Mouse (Mus musculus) cerebellum, adult 11 months (tissue): Measurements from ENCODE around the gene Tm7sf3.

Experiments used
- DNase-seq: peaks from one replicate; pipeline ENCODE4 v3.0.0; 2022

The Tm7sf3 gene

DNA sequence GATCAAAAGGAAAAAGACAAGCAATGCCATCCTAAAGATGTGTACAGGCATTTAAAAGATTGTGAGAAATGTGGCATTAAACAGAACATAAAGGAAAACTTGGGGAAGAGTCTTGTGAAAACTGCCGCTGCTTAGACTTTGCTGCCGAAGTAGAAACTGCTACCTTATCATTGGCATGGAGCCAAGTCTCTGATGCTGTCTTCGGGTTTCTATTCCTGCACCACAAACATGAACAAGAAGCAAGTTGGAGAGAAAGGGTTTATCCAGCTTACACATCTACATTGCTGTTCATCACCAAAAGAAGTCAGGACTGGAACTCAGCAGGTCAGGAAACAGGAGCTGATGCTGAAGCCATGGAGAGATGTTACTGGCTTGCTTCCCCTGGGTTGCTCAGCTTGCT, 10.6 kb upstream of the Tm7sf3 start:
- DNase-seq: no peak

DNA sequence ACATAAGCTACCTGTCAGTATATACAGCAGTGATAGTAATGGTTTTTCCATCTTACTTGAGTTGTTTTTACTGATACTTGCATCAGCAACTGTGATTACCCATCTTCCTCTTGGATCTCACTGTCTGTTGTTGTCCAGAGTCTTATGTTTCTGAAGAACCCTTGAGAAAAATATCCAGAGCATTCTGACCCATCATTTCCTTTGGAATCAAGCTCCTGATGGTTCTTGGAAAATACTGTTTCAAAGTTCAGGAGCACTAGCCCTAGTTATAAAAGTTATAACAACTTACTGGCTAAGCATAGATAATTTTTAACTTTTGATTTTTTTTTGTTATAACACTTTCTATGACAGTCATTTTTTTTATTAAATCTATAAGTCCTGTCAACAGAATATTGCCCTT, 8.8 kb upstream of the Tm7sf3 start:
- DNase-seq: no peak

DNA sequence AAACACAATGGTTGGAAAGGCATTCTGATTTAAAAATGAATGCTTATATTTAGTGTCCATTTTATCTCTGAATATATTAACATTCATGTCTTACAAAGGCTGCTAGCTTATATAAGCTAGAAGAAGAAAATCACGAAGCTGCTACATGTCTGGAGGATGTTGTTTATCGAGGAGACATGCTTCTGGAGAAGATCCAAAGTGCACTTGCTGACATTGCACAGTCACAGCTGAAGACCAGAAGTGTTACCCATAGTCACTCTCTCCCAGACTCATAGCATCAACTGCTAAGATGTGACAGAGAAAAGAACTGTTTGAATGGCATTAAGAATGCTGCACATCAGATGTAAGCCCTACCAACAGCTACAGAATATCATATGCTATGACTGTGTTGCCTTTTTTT, 7.4 kb upstream of the Tm7sf3 start:
- no peak for DNase-seq

DNA sequence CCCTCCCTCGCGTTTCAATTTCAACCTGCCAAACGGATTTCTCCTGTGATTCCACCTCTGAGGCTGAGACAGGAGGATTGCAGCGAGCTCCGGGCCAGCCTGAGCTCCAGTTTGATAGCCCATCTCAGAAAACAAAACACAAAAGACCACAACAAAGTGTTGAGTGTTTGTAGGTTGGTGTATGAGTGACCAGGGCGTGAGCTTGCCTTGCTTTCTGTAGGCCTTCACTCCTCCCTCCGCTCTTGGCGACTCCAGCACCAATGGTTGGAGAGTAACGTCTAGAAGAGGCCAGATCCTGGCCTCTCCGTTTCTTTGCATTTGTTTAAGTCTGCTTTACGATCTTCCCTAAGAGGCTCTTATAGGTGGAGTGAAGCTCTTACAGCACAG, 553 bp upstream of the Tm7sf3 start:
- DNase-seq: no peak

DNA sequence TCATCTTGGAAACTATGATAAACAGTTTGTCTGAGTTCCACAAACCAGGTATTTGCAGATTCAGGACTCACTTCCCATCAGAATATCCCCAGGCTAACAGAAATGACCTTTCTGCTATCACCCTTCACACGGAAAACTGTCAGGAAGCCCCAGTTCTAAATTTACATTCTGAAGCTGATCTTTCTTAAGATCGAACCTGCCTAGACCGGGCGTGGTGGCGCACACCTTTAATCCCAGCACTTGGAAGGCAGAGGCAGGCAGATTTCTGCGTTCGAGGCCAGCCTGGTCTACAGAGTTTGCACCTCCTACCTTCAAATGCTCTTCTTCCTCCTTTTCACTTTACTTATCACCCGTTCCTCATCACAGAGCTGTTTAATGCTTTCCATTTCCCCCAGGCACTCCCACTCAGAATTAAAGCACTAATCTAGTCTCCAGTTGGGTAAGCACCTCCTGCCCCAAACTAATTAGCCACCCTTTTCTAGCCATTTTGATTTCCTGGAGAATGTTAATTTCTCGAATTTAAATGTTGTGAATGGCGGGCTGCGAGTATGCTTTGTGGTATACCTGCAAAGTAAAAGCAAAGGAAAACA, 908 bp downstream of the Tm7sf3 start:
- DNase-seq: no peak

DNA sequence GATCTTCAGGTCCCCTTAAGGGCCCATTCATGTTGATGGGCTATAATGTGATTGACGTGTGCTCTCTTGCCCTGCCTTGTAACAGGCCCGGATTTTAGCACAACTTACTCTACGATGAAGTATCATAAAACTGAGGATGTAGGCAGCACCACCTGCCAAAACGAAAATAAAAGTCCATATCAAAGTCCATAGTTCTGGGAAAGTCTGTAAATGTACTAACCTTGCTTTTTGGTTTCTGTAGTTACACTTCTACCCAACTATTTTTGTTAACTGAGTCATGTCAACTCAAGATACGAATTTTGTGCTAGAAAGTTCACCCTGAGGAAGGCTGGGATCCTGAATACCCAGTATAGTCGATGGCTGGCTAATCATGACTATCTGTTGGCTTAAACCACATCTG, 1.6 kb downstream of the Tm7sf3 start:
- no peak for DNase-seq

DNA sequence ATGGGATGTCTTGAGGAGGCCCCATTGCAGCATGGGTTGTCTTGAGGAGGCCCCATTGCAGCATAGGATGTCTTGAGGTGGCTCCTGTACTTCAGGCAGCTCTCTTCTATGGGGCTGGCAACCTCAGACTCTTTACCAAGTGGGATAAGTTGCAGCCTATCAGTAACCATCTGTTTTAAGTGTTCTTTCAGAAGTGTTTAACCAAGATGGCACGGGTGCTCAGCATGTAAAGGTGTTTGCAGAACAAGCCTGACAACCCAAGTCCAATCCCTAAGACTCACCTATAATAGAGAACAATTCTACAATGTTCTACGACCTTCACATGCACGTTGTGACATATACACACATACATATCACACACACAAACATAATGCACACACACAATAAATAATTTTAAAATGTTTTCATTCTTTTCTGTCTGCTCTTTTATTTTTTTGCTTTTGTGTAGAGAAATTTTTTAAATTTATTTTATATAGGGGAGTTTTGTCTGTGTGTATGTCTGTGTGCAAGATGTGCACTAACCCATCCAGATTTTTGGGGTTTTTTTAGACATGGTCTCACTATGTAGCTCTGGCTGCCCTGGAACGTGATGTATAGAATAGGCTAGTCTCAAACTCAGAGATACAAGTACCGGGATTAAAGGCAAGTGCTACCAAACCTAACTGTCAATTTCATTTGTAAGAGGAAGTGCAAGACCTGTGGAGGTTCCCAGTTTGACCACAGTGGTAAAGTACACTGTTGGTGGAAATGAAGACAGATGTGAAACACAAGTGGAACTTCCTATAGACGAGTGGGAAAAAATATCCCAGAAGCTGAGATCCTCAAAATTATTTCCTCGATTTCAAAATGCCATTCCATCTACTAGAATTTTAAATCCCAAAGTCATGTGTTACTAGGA, 2.3 kb downstream of the Tm7sf3 start:
- no peak for DNase-seq

DNA sequence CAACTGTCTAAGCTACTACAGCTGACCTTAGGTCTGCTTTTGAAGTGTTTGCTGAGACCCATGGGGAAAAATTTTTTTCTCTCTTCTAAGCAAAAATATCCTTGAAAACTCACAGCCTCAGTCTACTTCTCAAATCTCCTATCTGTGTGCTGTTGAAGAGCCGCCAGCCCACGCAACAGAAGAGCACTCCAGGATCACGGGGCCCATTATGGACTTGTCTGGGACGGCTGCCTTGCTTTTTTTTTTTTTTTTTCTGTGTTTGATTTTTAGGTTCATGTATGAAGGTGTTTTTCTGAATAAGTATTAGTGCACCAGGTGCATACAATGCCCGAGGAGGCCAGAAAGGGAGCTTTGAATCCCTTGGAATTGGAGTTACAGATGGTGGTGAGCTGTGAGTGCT, 6.1 kb downstream of the Tm7sf3 start:
- no peak for DNase-seq

DNA sequence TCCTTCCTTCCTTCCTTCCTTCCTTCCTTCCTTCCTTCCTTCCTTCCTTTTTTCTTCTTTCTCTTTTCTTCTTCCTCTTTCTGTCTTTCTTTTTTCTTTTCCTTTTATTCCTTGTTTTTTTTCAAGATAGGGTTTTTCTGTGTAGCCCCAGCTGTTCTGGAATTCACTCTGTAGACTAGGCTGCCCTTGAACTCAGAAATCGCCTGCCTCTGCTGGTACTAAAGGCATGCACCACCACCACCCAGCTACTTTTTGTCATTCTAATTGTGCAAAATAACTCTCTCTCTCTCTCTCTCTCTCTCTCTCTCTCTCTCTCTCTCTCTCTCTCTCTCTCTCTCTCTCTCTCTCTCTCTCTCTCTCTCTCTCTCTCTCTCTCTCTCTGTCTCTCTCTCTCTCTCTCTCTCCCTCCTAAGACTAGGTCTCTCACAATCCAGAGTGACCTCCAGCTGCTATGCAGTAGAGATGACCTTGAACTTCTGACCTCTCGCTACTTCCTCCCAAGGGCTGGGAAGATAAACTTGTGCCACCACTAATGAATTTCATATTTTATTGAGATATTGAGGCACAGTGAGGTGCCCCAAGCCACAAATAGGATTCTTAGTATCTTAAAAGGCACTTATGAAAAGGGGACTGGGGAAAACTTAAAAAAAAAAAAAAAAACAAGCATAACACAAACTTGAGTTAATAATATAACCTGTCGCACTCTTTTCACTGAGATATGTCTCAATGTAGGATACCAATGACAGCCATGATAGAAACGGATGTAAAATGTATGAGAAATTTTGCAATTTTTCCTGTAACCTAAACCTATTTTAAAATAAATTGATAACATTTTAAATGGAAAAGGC, 7.6 kb downstream of the Tm7sf3 start:
- no peak for DNase-seq

DNA sequence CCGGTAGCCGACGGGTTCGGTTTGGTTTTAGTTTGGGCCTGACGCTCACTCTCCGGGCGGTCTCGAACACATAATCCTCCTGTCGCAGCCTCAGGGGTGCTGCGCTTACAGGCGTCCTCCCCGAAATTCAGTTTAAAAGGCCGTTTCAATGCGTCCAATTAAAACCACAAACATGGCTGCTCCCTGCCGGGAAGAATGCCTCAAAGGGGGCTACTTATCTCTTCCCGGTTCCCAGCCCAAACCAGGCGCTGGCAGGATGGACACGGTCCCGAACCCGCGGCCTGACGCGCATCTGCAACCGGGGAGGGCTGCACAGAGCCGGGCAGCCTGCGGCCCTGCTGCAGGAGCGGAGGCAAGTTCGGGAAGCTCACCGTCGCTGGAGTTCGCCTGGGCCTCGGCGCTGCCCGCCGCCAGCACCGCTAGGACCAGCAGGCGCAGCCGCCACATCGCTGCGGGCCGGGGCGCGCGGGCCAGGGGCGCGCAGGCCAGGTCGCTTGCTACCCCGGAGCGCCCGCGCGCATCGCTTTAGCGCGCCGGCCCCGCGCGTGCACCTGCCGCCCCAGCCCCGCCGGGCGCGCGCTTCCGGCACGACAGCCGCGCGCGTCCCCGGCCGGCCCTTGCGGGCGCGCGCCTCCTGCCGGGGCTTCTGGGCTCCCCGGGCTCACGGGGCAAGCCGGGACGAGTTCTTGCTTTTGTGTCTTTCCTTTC, 8.5 kb downstream of the Tm7sf3 start:
- peak; percentile 81 for DNase-seq

DNA sequence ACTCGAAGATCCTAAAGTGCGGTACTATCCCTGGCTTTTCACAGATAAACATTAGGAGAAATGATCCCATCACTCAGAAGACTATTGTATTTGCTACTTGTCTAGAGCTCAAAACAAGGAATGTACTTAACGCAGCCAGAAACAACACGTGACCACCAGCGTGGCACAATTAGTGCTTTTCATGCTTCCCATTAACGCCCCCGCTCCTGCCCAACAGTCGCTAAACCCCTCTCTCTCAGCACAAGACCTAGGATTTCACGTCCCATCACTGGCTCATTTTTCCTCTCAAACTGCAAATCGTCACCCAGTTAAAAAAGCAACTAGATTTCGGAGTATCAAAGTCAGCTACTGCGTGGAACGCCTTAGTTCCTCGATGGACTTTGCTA, 9.0 kb downstream of the Tm7sf3 start:
- DNase-seq: no peak

DNA sequence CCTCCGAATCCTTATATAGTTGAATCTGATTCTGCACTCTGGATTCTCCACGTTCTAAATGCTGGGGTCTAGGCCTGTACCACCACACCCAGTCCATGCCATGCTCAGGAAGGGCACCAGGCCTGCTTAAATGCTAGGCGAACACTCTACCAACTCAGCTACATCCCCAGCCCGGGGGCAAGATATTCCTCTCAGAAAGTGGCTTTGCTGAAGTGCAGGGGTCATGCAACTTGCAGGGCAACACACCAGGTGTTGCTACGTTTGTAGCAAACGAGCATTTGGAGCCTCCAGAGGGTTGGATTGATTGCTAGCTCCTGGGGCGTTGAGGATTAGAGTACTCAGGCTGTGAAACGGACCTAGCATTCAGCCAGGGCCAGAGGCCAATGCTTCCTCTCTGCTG, 9.5 kb downstream of the Tm7sf3 start:
- no peak for DNase-seq

DNA sequence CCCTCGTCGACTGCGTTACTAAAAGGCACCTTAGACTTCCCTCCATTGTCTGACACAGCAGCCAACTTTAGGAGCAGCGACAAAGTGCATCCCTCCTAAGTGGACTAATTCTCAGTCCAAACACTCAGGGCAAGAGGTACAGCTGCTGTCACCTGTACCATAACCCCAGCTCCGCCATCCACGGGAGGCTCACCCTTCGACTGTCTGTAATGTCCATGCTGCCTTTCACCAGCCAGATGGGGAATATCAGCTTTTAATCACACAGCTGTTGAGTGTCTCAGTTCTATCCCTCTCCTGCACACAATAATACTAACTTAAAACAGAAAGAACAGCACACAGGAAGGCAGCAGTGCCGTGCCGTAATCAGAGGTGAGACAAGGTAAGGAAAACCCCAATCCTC, 10.2 kb downstream of the Tm7sf3 start:
- no peak for DNase-seq

DNA sequence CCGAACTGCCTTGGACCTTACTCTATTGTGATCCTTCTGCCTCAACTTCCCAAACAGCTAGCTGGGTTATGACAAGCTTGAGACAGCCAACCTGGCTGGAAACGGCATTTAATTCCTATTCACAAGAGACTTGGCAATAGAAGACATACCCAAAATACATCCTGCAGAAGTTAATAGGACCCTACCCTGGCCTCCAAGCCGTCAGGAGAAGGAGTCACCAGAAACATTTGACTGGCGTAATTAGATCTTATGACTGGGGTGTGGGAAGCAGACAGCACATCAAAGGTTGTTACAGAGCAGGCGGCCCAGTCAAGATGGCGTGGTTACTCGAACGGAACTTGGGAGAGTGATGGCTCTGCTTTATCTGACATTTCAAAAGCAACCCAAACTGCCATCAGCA, 10.8 kb downstream of the Tm7sf3 start:
- DNase-seq: no peak

DNA sequence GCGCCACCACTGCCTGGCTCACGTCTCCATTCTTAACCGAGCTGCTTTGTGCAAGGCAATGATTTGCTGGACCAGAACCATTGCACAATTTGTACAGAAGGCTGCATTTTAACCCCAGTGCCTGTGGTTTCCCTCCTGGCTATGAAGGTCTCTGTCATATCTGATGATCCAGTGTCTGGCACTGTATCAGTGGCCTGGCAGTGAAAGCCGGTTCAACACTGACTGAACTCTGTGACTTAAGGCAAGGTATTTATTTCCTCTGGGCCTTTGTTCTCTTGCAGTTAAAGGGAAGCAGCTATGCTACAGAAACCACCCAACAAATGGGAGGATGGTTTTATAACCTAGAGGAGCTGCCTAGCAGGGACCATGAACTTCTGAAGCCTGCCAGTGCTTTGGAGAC, 11.7 kb downstream of the Tm7sf3 start:
- DNase-seq: no peak

DNA sequence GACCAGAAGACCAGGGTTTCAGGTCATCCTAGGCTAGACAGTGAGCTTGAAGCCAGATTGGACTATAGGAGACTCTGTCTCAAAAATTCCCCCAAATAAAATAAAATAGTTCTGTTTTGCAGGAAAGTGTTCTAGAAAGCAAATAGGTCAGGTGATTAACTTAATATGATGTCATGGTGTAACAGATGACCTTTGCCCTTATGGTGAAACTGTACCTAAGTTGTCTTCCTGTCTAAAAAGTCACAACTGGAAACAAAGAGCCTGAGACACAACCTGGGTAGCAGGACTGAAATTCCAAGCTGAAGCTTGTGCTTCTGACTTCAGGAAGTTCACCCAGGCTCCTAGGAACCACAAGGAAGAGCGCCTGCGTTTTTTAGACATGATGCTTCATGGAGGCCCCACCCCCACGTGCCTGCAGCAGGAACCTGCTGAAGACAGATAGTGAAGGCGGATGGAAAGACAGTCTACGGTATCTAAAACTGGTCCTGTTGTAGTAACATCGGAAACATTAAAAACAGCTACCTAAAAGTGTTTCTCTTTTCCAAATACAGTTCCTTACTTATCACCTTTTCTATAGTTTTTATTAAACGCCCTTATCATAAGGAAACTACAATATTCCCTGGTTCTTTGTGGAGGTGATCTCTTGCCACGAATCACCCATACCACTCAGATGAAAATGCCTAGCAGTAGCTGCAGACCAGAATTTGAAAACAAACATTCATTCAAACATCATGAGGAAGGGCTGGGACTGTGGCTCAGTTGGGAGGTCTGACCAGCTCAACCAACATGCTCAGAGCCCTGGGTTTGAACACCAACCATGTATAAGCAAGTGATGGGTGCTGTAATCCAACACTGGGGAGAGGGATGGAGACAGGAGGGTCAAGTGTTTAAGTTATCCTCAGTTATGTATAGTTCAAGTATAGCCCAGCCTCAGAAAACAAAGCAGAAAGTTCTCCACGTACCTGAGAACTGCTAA, 12.6 kb downstream of the Tm7sf3 start:
- DNase-seq: no peak

DNA sequence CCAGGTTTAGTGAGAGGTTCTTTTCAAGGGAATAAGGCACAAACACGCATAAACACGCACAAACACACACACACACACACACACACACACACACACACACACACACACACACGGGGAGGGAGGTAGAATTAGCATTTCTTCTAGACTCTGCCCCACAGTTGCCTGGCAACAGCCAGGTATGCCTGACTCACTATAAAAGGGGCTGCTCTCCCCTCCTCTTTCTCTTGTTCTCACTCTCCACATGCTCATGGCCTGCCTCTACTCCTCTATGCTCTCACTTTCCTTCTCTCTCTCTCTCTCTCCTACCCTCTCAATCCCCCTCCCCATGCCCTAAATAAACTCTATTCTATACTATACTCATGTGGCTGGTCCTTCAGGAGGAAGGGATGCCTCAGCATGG, 14.5 kb downstream of the Tm7sf3 start:
- DNase-seq: no peak

DNA sequence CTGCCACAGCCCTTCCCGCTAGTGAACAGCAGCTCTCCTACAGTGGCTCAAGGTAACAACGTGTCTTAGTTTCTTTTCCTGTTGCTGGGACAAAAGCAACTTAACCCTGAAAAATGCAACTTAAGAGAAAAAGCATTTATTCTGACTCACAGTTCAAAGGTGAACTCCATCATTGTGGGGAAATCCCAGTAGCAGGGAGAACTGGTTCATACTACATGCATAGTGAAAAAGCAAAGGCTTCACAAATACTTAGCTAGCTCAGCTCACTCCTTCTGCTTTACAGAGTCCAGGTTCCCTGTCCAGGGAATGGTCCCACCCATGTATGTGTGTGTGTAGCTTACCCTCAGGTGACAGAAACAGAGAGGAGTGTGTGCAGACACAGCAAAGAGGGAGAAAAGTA, 26.0 kb downstream of the Tm7sf3 start:
- DNase-seq: no peak

DNA sequence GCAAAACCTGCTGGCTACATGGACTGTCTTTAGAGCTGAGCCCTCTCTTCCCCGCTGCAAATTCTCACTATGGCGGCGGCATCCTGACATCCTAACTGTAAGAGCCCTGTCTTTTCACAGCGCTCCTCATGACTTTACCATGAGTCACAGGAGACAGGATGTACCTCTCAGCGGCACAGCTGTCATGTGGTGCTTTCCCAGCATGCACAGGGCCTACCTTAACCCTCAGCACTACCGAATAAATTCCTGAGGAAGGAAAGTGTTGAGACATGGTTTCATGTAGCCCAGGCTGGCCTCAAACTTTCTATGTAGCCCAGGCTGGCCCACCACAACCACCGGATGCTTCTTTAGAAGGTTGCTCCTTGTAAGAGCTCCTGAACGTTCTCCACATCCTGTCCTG, 26.7 kb downstream of the Tm7sf3 start:
- DNase-seq: no peak

DNA sequence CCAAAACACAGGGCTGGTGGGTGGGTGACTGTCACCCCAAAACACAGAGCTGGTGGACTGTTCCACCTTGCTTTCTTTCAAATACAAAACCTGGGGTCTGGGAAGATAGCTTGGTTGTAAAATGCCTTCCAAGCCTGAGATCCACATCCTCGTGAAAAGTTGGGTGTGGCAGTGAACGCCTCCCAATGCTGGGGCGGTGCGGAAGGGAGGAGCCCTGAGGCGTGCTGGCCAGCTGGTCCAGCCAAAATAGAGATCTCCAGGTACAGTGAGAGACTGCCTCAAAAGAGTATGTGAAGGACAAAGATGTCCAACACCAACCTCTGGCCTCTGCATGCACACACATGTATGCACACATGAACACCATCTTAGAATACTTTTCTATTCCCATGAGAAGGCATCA, 28.1 kb downstream of the Tm7sf3 start:
- no peak for DNase-seq

DNA sequence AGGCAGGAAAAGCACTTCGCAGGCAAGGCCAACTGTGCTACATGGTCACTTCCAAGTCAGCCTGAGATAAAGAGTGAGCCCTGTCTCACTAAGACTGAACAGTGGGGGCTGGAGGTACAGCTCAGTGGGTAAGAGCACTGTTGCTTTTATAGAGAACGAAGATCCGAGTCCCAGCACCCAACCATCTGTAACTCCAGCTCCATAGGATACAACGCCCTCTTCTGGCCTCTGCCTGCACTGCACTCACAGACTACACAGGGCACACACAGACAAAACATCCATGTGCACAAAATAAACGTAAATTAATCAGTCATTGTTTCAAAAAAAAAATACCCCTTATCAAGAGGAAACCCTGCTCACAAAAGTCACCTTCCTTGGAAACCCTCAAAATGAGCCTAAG, 28.7 kb downstream of the Tm7sf3 start:
- DNase-seq: no peak

DNA sequence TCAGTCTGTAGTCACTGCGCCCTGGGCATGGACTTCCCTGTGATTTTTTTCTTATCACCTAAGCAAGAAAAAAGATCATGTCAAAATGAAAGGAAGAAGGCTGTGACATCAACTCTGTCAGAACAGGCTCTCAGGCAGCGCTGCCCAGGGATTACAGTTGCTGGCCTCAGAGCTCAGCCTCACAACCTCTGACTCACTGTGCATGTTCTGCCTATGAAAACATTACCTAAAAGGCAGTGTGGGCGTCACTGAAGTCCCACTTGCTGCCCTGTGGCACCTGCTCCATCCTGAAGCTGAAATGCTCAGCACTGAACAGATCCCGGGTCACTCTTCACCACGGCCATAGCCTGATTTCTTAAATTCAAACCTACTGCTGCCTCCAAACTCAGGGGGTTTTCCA, 29.9 kb downstream of the Tm7sf3 start:
- no peak for DNase-seq
